Mouse (Mus musculus) spleen, postnatal 10 days (tissue): ENCODE measurements around the gene Shroom4.
A peak's percentile ranks its signal among the peaks of the same experiment; 100 is the strongest.
"Not testable (repeated sequence)": the region's sequence is repeated elsewhere in the genome, so short reads cannot be mapped to it uniquely, and the experiment has no call there.

Experiments used
- DNase-seq, 2 experiments: peaks; one replicate each; pipeline ENCODE4 v3.0.0; 2021 to 2022; ENCODE audit warnings: low spot score in 2 of 2

Gene Shroom4

DNA sequence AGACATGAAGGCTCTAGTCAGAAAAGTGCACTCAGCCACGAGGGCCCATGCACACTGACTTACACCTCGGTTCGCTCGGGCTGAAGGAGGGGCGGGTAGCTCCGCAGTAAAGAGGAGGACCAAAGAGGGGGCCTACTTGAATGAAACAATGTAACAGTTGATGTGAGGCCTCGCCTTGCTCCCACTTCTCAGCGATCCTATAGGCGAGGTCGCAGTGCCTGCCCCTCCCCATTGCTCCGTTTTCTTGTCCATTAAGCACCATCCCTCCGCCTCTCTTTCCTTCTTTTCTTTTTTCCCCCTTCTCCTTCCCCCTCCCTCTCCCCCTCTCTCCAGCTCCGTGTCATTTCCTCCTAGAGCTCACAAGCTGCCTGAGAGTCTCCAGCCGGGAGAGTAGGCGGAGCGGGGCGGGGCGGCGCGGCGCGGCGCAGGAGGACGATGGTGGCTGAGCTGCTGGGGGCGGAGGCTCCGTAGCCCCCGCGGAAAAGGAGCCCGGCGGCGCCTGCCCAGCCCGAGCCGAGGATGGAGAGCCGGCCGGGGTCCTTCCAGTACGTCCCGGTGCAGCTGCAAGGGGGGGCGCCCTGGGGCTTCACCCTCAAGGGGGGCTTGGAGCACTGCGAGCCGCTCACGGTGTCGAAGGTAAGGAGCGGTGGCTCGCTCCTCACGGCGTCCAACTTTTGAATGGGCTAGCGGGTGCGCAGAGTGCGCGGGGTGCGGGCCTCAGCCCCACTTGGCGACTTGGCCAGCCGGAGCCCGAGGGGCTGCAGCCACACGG lies at the start of gene Shroom4:
Shroom4 (plus strand) TSS at position 229 of the 772 bp plus-strand sequence.
- peak in 1 of 2 experiments; percentile 13 for DNase-seq

DNA sequence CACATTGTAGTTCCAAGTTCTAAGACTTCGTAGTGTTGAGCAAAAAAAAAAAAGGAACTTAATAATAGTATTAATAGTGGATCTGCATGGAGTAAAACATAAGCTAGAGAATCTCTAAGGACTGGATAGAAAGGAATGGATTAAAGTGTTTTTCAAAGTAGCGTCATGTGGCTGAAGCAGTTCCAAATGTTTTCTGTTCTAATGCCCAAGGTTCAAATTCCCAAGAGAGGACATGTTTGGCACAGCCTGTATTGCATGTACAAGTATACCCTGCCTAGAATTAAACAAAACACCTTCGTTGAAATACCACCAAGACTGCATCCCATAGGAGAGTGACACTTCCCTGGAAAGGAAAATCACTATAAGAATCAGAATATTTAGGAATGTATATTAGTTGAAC lies 42.8 kb upstream of the Shroom4 start:
- no peak for DNase-seq

DNA sequence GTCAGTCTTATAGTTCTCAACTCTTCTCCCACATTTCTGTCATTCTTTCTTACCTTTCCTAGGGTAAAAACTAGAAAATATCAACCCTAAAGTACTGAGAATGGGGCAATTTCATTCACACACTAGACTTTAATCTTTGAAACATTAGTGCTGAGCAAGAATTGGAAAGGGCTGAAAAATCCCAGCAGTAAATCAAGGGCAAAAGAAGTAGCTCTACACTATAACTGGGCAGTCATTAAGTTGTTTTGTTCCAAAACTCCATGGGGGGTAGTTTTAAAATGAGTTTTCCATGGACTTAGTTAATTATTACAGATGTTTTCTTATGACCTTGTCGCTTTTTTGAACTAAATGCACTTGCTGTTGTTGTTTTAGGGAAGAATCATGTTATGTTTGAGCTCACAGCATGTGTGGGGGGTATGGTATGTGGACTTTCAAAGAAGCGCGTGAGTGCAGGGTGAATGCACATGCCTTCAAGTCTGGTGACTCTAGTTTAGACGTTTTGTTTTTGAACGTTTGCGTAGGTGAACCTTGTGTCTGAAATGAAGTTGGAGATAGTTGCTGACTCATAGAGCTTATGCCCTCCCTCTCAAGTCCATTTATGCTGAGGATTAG lies 42.0 kb upstream of the Shroom4 start:
- DNase-seq: no peak

DNA sequence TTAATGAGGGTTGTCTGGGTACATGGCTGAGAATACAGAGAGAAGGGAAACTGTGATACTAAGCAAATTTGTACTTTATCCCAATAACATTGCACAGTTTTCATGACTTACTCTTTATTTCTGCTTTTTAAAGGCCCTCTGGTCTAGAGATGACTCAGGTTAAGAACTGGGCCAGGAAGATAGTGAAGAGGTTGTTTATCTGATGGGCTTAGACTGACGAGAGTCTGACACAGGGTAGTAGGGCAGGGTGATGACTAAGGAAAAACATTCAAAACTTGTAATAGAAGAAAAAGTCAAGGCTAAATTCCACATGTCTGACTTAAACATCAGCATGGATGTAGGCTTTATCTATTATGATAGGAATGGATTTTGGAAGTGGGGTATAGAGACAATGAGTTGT lies 30.8 kb upstream of the Shroom4 start:
- no peak for DNase-seq

DNA sequence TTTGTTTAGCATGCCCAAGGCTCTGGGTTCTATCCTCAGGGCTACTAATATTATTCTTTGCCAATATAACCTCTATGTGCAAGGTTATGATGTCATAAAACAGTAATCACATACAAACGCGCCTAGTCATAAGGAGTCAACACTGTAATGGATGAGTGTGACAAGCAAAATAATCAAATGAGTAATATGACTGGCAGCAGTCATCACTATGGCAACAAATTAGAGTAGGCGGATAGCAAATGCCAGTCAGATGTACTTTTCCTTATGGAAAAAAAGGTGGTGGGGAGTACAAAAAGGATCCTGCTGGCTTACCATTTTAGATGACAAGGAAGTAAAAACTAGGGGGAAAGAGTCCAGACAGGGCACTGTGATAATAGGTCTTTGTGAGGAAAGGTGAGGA lies 28.9 kb upstream of the Shroom4 start:
- DNase-seq: no peak

DNA sequence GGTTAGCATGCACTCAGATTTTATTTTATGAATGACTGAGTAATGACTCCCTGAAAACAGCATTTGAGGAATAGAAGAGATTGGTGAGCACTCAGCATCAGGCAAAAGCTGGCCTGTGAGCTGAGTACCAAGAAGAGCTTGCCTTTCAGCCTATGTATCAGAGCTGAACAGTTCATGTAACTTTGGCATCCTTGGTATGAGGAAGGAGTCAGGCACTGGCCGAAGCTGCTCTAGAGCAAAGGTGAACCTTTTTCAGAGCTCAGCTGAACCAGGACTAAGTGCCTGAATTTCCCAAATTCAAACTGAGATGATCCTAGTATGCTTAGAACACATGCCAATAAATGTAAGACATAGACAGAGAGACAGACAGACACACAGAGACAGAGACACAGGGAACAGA lies 5.8 kb upstream of the Shroom4 start:
- no peak for DNase-seq

DNA sequence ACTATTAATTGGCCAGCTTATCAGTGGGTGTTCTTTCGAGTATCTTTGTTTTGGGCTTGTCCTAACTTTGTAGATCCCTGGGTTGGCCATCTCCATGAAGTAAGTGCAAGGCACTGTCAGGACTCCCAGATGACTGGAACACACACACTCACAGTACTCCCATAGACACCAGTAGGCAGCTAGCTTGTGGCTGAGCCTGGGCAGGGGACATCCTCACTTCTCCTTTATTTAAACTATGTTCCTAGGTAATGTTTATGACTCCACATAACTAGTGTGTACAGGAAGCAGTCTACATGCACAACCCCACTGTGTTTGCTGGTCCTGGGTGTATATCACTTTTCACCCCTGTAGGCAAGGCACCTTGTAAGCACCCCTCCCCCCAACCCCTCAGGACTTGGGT lies 461 bp upstream of the Shroom4 start:
- DNase-seq: no peak

DNA sequence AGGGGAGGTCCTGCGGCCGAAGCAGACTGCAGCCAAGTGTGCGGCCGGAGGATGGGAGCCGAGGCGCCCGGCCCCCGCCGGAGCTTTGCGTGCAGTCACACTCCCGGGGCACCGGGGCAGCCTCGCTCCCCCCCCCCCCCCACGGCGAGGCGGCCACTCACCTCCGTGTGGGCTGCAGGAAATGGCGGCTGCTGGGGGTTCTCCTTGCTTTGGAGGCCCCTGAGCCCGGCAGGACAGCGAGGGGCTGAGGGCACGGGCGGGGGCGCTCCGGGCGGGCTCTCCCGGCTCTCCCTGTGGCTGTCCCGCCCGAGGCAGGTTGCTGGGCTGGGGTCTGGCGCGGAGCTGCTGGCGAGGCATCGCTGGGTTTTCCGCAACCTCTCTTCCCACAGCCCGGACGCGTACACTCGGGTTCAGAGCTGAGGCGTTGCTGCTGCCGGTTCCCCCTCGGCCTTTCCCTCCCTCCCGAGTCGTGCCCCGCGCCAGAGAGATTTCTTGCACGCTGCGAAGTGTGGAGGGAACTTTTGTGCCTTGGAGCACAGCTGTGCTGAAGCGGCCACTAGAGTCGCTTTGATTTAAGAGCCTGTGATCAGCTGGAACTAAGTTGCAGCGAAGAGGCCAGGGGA lies 855 bp downstream of the Shroom4 start:
- DNase-seq: no peak

DNA sequence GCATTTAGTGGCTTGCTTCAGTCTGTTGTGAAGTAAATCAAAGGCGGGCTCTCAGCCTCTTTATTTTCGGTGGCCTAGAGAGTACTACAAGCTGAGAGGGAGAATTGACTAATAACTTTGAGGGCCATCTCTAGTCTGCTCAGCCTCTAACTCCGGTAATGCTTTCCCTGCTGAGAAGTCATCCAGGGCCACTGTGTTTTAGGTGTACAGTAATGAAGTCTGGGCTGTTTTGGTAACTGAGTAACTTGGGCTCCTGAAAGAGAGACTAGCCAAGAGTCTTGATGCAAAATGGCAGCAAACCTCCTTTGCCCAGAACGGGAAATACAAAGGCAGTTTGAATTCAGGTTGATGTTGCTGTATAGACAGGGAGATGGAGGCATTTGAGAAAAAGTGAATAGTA lies 3.3 kb downstream of the Shroom4 start:
- no peak for DNase-seq

DNA sequence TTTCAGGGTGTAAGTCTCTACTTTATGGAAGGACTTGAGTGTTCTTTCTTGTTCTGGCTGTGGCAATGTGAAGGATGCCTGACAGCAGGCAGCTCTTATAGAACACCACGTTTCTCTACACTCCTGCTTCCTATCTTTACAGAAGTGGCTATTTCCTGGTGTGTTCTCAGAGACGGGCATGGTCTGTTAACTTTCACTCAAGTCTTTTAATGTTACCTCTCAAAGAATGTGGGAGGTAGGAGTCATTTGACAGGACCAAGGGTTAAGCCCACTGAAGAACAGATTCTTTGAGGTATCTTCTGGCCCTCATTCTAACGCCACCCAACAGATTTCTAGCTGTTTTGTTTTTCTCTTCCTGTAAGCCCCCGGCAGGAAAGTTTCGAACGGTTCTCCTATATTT lies 9.5 kb downstream of the Shroom4 start:
- no peak for DNase-seq

DNA sequence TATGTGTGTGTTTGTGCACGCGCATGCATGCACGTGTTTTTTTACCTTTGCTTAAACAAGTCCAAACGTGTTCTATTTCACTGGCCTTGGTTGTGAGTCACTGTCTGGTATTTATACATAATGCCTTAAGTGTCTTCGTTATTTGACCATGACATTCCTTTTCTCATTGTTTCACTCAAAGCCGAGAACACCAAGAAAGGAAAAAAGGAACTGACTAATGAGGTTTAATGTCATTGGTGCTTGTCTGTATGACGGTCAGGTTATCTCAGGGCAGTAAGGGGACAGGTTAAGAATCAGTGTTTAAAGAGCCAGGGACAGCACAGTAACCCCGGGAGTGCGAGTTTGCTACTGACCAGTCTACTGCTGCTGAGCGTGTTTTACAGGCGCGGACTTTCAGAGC lies 15.8 kb downstream of the Shroom4 start:
- no peak for DNase-seq

DNA sequence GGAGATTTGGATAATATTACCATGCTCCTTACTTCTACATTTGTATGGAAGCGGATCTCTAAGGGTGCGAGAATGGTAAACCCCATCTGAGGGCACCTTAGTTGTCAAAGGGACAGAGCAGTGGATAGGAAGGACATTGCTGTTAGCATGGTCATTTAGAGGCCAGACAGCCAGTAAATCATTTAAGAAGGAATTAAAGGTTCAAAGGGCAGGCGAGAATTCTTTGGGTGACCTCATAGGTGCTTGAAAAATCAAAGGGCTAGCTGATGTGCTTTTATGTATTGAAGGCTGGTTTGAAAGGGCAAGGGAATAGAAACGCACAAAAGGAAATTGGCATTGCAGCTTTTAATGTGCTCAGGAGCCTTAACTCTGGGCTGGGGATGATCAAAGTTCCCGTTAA lies 16.3 kb downstream of the Shroom4 start:
- no peak for DNase-seq

DNA sequence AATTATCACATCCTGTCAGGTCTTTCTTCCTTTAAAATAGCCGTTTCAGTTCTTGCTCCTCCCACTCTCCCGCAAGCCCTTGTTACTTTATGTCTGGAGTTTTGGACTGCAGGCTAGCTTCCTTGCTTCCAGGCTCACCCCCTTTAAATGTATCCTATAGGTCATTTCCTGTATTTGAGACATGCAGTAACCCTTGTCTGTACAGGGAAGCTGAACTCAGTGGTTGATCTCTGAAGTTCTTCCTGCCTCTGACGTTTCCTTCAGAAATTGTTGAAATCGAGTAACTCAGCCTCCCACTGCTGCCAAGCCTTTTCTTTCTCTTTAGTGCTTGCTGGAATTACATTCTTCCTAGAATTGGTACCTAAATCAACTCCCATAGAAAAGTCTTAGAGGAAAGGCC lies 18.5 kb downstream of the Shroom4 start:
- no peak for DNase-seq

DNA sequence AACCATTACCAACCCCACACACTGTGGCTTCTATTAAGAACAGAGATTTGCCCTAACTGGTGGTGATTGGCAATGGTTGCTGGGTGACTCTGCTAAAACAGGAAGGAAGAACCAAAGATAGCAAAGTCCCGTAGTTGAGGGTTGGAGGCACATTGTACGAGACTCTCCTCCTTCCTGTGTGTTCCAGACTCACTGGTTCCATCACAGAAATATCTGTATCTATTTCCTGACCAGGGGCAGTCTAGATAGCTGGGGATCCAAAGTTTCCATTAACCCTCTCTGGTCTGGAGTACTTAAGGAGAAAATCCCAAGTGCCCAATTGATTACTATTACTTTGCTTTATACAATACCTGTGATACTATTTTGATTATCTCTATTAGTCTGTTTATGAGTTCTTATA lies 35.6 kb downstream of the Shroom4 start:
- DNase-seq: no peak

DNA sequence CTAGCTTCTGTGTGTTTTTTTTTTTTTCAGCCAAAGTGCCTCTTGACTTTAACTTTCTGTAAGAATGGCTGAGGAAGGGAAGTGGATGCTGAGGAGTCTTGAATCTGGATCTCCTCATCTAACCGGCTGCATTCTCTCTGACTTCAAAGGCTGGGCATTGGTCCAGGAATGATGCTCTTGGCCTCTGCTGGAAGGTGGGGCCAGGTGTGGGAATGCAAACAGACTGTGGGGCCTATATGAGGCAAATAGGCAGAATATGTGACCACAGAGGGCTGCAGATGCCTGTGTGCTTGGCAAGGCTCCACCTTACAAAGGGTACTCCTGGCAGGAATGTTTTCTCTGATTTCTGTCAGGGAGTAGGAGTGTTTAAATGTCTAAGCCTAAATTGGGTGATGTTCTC lies 46.8 kb downstream of the Shroom4 start:
- no peak for DNase-seq

DNA sequence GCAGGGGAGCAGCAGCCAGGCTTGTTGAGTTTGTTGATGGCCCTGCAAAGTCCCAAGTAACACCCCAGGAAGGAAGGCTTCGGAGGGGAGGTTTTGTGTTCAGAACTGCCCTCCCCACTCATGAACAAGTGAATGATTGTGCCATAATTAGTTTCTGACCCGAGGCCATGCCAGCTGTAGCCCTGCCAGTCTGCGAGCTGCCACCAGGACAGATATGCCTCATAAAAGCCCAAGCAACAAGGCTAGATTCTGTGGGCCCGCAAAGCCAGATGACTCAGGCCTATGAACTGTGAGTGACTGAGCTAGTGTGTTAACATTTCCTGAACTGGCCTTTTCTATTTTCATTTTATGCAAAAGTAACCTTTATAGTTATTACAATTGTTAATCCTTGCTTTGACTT lies 48.3 kb downstream of the Shroom4 start:
- no peak for DNase-seq

DNA sequence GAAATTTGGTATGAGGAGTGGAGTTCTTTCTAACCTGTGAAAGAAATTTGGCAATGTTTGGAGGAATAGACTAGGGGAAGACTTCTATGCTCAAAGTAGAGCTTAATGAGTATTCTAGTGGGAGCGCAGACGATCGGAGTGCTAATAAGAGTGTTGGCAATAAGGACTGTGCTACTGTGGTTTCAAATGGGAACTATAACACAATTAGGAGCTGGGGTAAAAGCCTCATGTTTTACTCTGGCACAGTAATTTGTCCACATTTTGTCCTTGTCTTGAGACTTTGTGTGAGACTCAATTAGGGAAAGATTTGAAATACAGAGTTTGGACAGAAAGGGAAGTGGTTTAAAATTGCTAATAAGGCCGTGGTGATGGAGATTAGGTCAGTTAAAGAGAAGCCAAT lies 53.6 kb downstream of the Shroom4 start:
- DNase-seq: no peak

DNA sequence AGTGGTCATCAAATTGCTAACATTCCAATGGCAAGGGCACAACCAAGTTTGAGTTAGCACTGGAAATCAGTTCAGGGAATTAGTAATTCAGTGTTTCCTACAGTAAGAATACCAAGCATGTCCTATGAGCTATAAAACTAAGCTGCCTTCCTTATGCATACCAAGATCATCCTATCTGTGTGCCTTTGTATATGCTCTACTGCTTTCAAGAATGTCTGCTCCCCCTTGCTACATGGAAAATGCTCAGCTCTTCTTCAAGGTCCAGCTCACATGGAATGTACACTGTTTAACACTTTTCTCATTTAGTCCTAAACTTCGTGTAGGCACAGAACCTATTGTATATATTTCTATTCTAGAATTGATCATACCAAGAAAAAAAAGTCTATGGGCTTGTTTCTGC lies 69.6 kb downstream of the Shroom4 start:
- DNase-seq: not testable (repeated sequence)

DNA sequence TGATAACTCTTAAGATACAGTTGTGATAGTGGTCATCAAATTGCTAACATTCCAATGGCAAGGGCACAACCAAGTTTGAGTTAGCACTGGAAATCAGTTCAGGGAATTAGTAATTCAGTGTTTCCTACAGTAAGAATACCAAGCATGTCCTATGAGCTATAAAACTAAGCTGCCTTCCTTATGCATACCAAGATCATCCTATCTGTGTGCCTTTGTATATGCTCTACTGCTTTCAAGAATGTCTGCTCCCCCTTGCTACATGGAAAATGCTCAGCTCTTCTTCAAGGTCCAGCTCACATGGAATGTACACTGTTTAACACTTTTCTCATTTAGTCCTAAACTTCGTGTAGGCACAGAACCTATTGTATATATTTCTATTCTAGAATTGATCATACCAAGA lies 72.9 kb downstream of the Shroom4 start:
- DNase-seq: not testable (repeated sequence)

DNA sequence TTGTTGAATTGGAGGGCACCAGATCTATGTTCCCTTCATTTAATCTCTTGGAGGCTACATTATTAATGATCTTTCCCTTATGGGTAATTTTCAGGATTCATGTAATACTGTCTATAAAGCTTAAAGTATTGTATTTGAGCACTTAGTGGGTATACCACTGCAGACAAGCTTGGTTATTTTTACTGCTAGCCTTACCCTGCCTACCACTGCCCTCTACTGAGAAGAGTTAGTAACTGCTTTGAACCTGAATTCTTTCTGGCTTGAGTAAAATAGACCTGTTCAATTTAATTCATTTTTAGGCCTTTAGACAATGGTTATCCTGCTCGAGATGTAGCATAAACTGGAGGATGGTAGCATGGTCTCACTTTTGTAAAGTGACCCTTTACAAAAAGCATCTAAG lies 75.5 kb downstream of the Shroom4 start:
- DNase-seq: no peak

DNA sequence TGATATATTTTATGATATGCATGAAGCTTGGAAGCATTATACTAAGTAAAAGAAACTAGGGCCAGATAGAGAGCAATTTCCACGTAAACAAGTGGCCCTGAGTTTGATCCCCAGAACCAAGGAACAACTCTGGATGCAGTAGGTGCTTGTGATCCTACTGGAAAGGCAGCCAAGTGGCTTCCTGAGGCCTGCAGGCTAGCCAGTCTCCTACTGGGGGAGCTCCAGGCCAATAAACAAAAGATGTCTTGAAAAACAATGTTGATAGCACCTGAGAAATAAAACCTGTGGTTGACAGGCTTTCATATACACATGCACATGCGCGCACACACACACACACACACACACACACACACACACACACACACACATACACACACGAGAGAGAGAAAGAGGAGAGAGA lies 82.6 kb downstream of the Shroom4 start:
- no peak for DNase-seq

DNA sequence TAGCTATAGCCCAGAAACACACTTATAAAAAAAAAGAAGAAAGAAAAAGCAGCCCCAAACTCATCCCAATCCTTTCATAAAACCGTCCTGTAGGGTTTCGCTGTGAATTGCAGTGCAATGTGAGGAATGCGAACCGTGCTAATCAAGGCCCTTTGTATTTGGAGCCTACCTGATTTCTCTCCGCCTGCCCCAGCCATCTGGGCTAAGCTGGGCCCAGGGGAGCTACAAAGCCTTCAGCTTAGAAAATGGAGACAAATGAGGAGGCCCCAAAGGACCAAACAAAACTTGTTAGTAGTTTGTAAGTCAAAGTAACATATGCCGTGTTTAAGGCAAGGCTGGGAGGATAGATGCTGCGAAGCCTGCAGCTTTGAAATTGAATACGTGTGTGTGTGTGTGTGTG lies 84.2 kb downstream of the Shroom4 start:
- DNase-seq: no peak

DNA sequence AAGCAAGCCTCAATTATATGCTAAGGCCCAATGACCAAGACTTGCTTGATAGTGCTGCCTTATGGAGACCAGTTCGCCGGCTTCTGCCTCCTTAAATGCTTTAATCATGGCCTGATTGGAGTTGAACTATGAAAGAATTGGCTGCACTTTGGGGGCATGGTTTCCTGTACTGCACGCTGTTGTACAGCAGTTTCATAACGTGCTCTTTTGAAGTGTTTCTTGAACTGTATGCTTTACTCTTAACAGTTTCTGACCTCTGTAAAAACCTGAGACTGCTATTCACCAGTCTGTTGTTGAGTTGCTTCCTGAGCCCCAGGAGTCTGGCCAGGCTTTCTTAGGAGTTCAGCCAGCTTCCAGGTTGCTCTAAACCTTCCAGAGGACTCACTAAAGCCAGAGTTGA lies 90.8 kb downstream of the Shroom4 start:
- DNase-seq: no peak
